Mouse (Mus musculus) kidney, adult 18-20 months (tissue): ENCODE data around the gene Ssr4.

Experiments
- DNase-seq: peaks from one replicate; pipeline ENCODE4 v3.0.0; 2021

Gene Ssr4

GRCm38 (mm10) chrX:73816596-73817314 is 29.9 kb downstream of the Ssr4 start:
- DNase-seq, result no peak

- no peak for DNase-seq
These were observed 36.9 kb downstream of the Ssr4 start for GRCm38 (mm10) chrX:73823747-73824146.

- DNase-seq, result peak; percentile 20
These were observed 37.6 kb downstream of the Ssr4 start, which contains the start of gene Pdzd4 for GRCm38 (mm10) chrX:73824185-73825151. Pdzd4 (minus strand) TSS chrX:73824969.

- DNase-seq, result no peak
These were observed 48.9 kb downstream of the Ssr4 start for GRCm38 (mm10) chrX:73835731-73836130.

- DNase-seq, result no peak
These were observed 49.9 kb downstream of the Ssr4 start for GRCm38 (mm10) chrX:73836691-73837090.
